26 mouse cellular contexts compared by ENCODE assay signal in the genomic region with DNA sequence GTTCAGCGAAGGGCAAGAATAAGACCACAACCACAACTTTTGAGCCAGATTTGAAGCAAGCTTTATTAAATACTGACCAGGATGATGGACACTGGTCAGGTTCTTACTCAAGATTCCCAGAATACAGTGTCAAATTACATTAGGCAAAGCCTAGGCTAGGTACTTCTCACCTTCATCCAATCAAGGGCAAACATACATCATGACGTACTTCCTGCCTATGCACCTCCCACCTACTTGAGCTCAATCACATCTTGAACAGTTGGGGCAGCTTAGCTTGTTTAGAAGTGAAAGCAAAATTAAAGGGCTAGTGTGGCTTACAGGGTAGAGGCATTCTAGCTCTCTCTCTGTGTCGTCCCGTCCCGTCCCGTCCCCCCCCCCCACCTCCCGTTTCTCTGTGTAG. TPM values are rescaled to one million over a fixed set of nuclear protein-coding genes. Genes with fewer than 3 reads are reported as not detected.
DNase-seq lines count a peak whose midpoint lies in the region; ATAC-seq and TF ChIP-seq lines count a peak whose summit lies in the region.
"Had no signal": no experiment of that assay in that cellular context is flagged by ENCODE, and none has a peak within 500 bp of the region (broad histone marks: within the 10 kb centered on the region; RNA-seq: fewer than 3 reads in every experiment).

No protein-coding gene starts in this region.

- TF ChIP-seq POLR2A in testis, adult 2 months (IDR thresholded peaks at IDR 0.05; ENCODE audit: control insufficient read depth, low read depth, low read length) = no peak
- TF ChIP-seq POLR2A in ES-Bruce4 (IDR thresholded peaks at IDR 0.05; ENCODE audit: insufficient read depth, low read length) = no peak

- no peaks in the 10 kb centered on the region for H3K9me3 ChIP-seq in ES-Bruce4 (replicated peaks; ENCODE audit: control insufficient read depth, insufficient read depth, low read length, poor library complexity, severe bottlenecking)
- 0 out of 2 replicates have a peak, but pooled peaks cover 4% of the 10 kb centered on the region for H3K9me3 ChIP-seq in forebrain, embryonic 13.5 days (replicated peaks)
- H3K9me3 ChIP-seq: forebrain, embryonic 10.5 days; forebrain, embryonic 15.5 days; heart, embryonic 10.5 days; heart, embryonic 13.5 days; hindbrain, embryonic 12.5 days; hindbrain, embryonic 15.5 days; intestine, embryonic 15.5 days had no signal

- H3K4me3 ChIP-seq in testis, adult 2 months (ENCODE audit: control insufficient read depth, low read depth, low read length) = peak overlapping the region; percentile 11; the same call in 1 of the 2 replicates
- H3K4me3 ChIP-seq in ES-Bruce4 (ENCODE audit: low read depth, low read length) = peak overlapping the region; percentile 27; the same call in 1 of the 2 replicates
- H3K4me3 ChIP-seq in forebrain, embryonic 13.5 days = no peak overlapping the region
- H3K4me3 ChIP-seq: forebrain, embryonic 10.5 days; forebrain, embryonic 15.5 days; heart, adult 2 months; heart, embryonic 10.5 days; heart, embryonic 13.5 days; hindbrain, embryonic 12.5 days; hindbrain, embryonic 15.5 days; intestine, embryonic 15.5 days had no signal

- WGBS in forebrain, embryonic 13.5 days = 89% methylated on average over 7 of the region's 7 CpGs

- DNase-seq in testis, postnatal 10 days (ENCODE audit: low spot score) = no peak
- peak; percentile 96 for DNase-seq in R1 (ENCODE audit: low read depth, low spot score)
- DNase-seq in induced T-regulatory cell, adult 2 months (ENCODE audit: low read depth) = peak; percentile 49
- no peak for DNase-seq in adrenal gland, postnatal 14 days
- DNase-seq: adrenal gland, postnatal 10 days; cerebellum, adult 11-12 months; cerebellum, adult 8-10 months; cerebellum, postnatal 10 days; cerebellum, postnatal 36 days; gastrocnemius, postnatal 25 days; heart, adult 2 months; heart, postnatal 14 days; kidney, adult 11 months had no signal

- H3K36me3 ChIP-seq in testis, adult 2 months (ENCODE audit: control insufficient read depth, insufficient read depth, low read length) = no peaks in the 10 kb centered on the region
- H3K36me3 ChIP-seq in ES-Bruce4 (ENCODE audit: control insufficient read depth, insufficient read depth, low read length, poor library complexity, severe bottlenecking) = no peaks in the 10 kb centered on the region
- H3K36me3 ChIP-seq in forebrain, embryonic 13.5 days (ENCODE audit: poor library complexity, severe bottlenecking) = no peaks in the 10 kb centered on the region
- H3K36me3 ChIP-seq: forebrain, embryonic 10.5 days; forebrain, embryonic 15.5 days; G1E; heart, embryonic 10.5 days; heart, embryonic 13.5 days; hindbrain, embryonic 12.5 days; hindbrain, embryonic 15.5 days; intestine, embryonic 15.5 days had no signal

- ATAC-seq in cerebellum, adult (ENCODE audit: insufficient number of reproducible peaks, low FRiP score, low TSS enrichment) = no peak
- no peak for ATAC-seq in forebrain, embryonic 13.5 days
- ATAC-seq: forebrain, embryonic 15.5 days; Patski had no signal

- H3K27ac ChIP-seq in testis, adult 2 months (ENCODE audit: control insufficient read depth, insufficient read depth, low read depth, low read length) = no peak overlapping the region
- no peak overlapping the region; the same call in 1 of the 2 replicates for H3K27ac ChIP-seq in ES-Bruce4 (ENCODE audit: insufficient read depth, low read length)
- no peak overlapping the region for H3K27ac ChIP-seq in forebrain, embryonic 13.5 days
- H3K27ac ChIP-seq: forebrain, embryonic 10.5 days; forebrain, embryonic 15.5 days; heart, adult 2 months; heart, embryonic 10.5 days; heart, embryonic 13.5 days; hindbrain, embryonic 12.5 days; hindbrain, embryonic 15.5 days; intestine, embryonic 15.5 days had no signal

- no peaks in the 10 kb centered on the region for H3K27me3 ChIP-seq in testis, adult 2 months (ENCODE audit: control insufficient read depth, insufficient read depth, low read length)
- H3K27me3 ChIP-seq in ES-Bruce4 (ENCODE audit: control insufficient read depth, insufficient read depth, low read length, poor library complexity, severe bottlenecking) = no peaks in the 10 kb centered on the region
- no peaks in the 10 kb centered on the region for H3K27me3 ChIP-seq in forebrain, embryonic 13.5 days
- H3K27me3 ChIP-seq: forebrain, embryonic 15.5 days; heart, embryonic 13.5 days; hindbrain, embryonic 12.5 days; hindbrain, embryonic 15.5 days; intestine, embryonic 15.5 days; Patski had no signal

- TF ChIP-seq EP300 in ES-Bruce4 (IDR thresholded peaks at IDR 0.05; ENCODE audit: insufficient read depth, low read depth, low read length) = no peak

- H3K4me1 ChIP-seq in testis, adult 2 months (ENCODE audit: control insufficient read depth, insufficient read depth, low read length) = no peaks in the 10 kb centered on the region
- H3K4me1 ChIP-seq in ES-Bruce4 (ENCODE audit: control insufficient read depth, insufficient read depth, low read length) = peaks cover 3% of the 10 kb centered on the region
- H3K4me1 ChIP-seq in forebrain, embryonic 13.5 days = no peaks in the 10 kb centered on the region
- H3K4me1 ChIP-seq: forebrain, embryonic 15.5 days; hindbrain, embryonic 12.5 days; hindbrain, embryonic 15.5 days; intestine, embryonic 15.5 days had no signal

- peak overlapping the region; percentile 22; the same call in 1 of the 2 replicates for H3K9ac ChIP-seq in ES-Bruce4 (ENCODE audit: low read depth, poor library complexity, severe bottlenecking)
- H3K9ac ChIP-seq in forebrain, embryonic 13.5 days = no peak overlapping the region
- H3K9ac ChIP-seq: forebrain, embryonic 15.5 days; heart, embryonic 13.5 days; hindbrain, embryonic 12.5 days; hindbrain, embryonic 15.5 days; intestine, embryonic 15.5 days had no signal

- TF ChIP-seq CTCF in testis, adult 2 months (IDR thresholded peaks at IDR 0.05; ENCODE audit: control insufficient read depth, insufficient read depth, insufficient replicate concordance, low read depth, low read length) = no peak
- no peak for TF ChIP-seq CTCF in ES-Bruce4 (IDR thresholded peaks at IDR 0.05; ENCODE audit: low read depth, low read length)

- H3K4me2 ChIP-seq in forebrain, embryonic 13.5 days = no peak overlapping the region
- H3K4me2 ChIP-seq: forebrain, embryonic 15.5 days; heart, embryonic 13.5 days; hindbrain, embryonic 12.5 days; hindbrain, embryonic 15.5 days; intestine, embryonic 15.5 days had no signal

RNA-seq across cellular contexts. Expression of gene Bptf, which starts 22.5 kb away (rescaled TPM):
- 16.1 and 17.7 TPM in 2 replicates for polyA plus RNA-seq in testis, adult 2 months (2012; rRNA removed)
- polyA plus RNA-seq in ES-Bruce4 (2011; ENCODE audit: insufficient read depth, insufficient read length, low read depth, missing spikeins) = 101 and 108 TPM in 2 replicates
- polyA plus RNA-seq in forebrain, embryonic 13.5 days (2015; fragmentation: Nextera tagmentation; extraction: Ambion mirVana) = 42.7 and 45.5 TPM in 2 replicates
- 42.6 and 47.5 TPM in 2 replicates for total RNA-seq in adrenal gland, postnatal 14 days (2021)

RNA-seq across cellular contexts. Expression of gene Nol11, which starts 34.8 kb away (rescaled TPM):
- polyA plus RNA-seq in testis, adult 2 months (2012; rRNA removed) = 3.4 and 4.3 TPM in 2 replicates
- polyA plus RNA-seq in ES-Bruce4 (2011; ENCODE audit: insufficient read depth, insufficient read length, low read depth, missing spikeins) = 93.5 and 93.7 TPM in 2 replicates
- polyA plus RNA-seq in forebrain, embryonic 13.5 days (2015; fragmentation: Nextera tagmentation; extraction: Ambion mirVana) = 55.6 and 63.5 TPM in 2 replicates
- 23.7 and 26.4 TPM in 2 replicates for total RNA-seq in adrenal gland, postnatal 14 days (2021)

Comparison
In these comparisons a context has a peak if more than half of its experiments do, and no peak if none do; other contexts are left out.
1. DNase-seq: peak in R1 (single experiment) and induced T-regulatory cell, adult 2 months (single experiment); none in testis, postnatal 10 days (single experiment) and adrenal gland, postnatal 14 days (single experiment).
2. RNA of gene Nol11, which starts 34.8 kb away (polyA plus RNA-seq): 93.5 to 93.7 TPM in ES-Bruce4 and 55.6 to 63.5 TPM in forebrain, embryonic 13.5 days; 3.4 to 4.3 TPM in testis, adult 2 months; every median in the first group is over 10 times any median in the second.